Mouse (Mus musculus) liver, postnatal 0 days (tissue): ENCODE results near the gene Kirrel3.

ENCODE experiments used
- CTCF ChIP-seq: sonication (generic); IDR thresholded peaks from 2 replicates; pipeline ENCODE4 v1.5.1; 2016; ENCODE audit warnings: antibody characterized with exemption, low read depth
- EP300 ChIP-seq: IDR thresholded peaks from 2 replicates; pipeline ENCODE4 v1.6.1; 2016; ENCODE audit warnings: antibody characterized with exemption, low read depth, mild to moderate bottlenecking

DNA sequence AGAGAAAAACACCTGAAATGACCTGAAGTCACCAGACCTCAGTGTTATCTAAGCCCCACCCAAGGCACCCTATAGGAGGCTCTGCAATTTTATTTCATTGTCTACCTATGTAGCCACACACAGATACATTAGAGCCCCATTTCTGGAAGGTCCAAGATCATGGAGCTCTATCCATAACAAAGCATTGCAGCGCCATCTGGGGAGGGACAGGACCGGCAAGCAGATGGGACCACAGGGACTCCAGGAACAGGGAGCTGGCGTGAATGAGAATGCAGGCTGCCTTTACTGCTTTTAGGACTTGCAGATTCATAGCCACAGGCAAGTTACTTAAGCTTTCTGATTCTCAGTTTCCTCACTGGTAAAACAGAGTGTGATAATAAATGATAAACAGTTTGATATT is 392.1 kb downstream of the Kirrel3 start:
- TF ChIP-seq CTCF = no peak
- no peak for TF ChIP-seq EP300
